Mouse (Mus musculus): ENCODE measurements around the gene Grik2.

DNA sequence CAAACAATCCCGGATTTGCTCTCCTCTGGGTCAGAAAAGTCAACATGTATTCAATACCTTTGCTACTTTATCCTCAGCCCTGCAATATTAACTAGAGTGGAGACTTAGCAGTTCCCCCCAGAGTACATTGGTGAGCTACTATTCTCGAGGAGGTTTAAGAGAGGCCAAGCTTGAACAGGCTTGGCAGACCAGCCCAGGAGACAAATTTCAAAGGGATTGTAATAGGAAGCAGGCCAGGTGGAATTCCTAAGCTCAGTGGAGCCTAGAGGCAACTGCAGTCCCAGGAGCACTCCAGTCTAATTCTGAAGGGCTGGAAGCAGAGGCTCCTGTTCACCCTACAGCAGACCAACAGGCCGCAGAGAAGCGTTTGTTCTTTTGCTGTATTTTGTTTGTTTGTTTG lies 1.1 kb upstream of the Grik2 start:
- TF ChIP-seq POLR2A (IDR thresholded peaks at IDR 0.05; ENCODE audit: low read depth, low read length): no peak
- TF ChIP-seq CTCF (conservative IDR thresholded peaks at IDR 0.05; ENCODE audit: insufficient read depth, insufficient read length, low read depth, low read length): no peak

All from kidney, adult 2 months (tissue).